Mouse (Mus musculus): ENCODE data around the gene Ube2i. TPM values are rescaled to one million over a fixed set of nuclear protein-coding genes. Genes with fewer than 3 reads are reported as not detected.

The Ube2i gene
- total RNA-seq, 2 experiments from 2014 or later, result 55.0 to 60.6 TPM

GRCm38 (mm10) chr17:25221821-25222503 is 52.5 kb downstream of the Ube2i start:
- intact Hi-C loops (cut with DNase I), result no loop called here
- no peak for DNase-seq

DNA sequence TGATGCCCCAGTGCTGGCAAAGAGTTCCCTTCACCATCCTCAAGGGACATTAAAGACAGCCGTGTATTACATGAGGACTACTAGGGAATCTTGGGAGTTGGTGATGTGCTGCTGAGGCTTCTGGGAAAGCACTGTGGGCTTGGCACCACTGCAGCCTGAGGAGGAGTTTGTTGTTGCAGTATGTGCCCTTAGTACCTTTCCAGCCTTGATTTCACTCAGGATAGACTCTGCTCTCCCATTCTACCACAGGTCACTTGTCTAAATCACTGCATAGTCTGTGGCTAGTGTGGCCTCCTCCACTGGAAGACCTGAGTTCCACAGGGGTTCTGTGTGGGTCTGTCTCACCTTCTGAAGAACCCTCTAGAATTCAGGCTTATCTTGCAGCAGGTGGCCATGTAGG is 53.7 kb downstream of the Ube2i start:
- DNase-seq, result no peak
- intact Hi-C loops (cut with DNase I), result no loop called here

GRCm38 (mm10) chr17:25219492-25220295 is 54.7 kb downstream of the Ube2i start:
- intact Hi-C loops (cut with DNase I), result no loop called here
- no peak for DNase-seq

GRCm38 (mm10) chr17:25218967-25219366 is 55.5 kb downstream of the Ube2i start:
- intact Hi-C loops (cut with DNase I), result no loop called here

GRCm38 (mm10) chr17:25215431-25215830 is 59.0 kb downstream of the Ube2i start:
- no peak for DNase-seq
- intact Hi-C loops (cut with DNase I), result no loop called here

More at GRCm38 (mm10) chr17:25218967-25219366, 55.5 kb downstream of the Ube2i start:
- DNase-seq, result no peak

Small RNA genes within 50 kb of the gene (microRNA-seq; reads per million reads assigned to microRNA genes)
- gene Mir3547, result 0 reads per million in 2 experiments

Other genes with a start within 250 kb of the Ube2i start
- 10 to 100 TPM; 10.3 to 10.7 TPM for gene Tmem204, start 191.0 kb downstream of the Ube2i start, total RNA-seq (2021)
- 1 to 10 TPM; 4.2 to 6.1 TPM for gene Telo2, start 158.7 kb downstream of the Ube2i start, total RNA-seq (2021)
- gene Ptx4, start 153.9 kb downstream of the Ube2i start, total RNA-seq (2021), result 1 to 10 TPM; 3.7 to 4.3 TPM
- 10 to 100 TPM; 13.7 to 14.9 TPM for gene Clcn7, start 141.2 kb downstream of the Ube2i start, total RNA-seq (2021)
- not detected for gene Ccdc154, start 112.2 kb downstream of the Ube2i start, total RNA-seq (2021)
- gene Gm38655, start 99.2 kb downstream of the Ube2i start, total RNA-seq (2021), result not detected
- gene BC003965, start 90.1 kb downstream of the Ube2i start, total RNA-seq (2021), result 10 to 100 TPM; 12.3 to 13.8 TPM
- 1 to 10 TPM; 4.9 to 5.6 TPM for gene Unkl, start 86.2 kb downstream of the Ube2i start, total RNA-seq (2021)
- gene Gnptg, start 34.5 kb downstream of the Ube2i start, total RNA-seq (2021), result 10 to 100 TPM; 13.8 to 14.1 TPM
- 10 to 100 TPM; 15.8 to 18.4 TPM for gene Tsr3, start 34.5 kb downstream of the Ube2i start, total RNA-seq (2021)
- not detected for gene Baiap3, start 18.3 kb downstream of the Ube2i start, total RNA-seq (2021)
- gene Prss34, start 23.8 kb upstream of the Ube2i start, total RNA-seq (2021), result under 1 TPM; 0.20 to 0.36 TPM
- not detected for gene Prss28, start 34.0 kb upstream of the Ube2i start, total RNA-seq (2021)
- not detected for gene Prss29, start 44.0 kb upstream of the Ube2i start, total RNA-seq (2021)
- 1 to 10 TPM; 1.1 to 1.3 TPM for gene Tpsab1, start 70.9 kb upstream of the Ube2i start, total RNA-seq (2021)
- 1 to 10 TPM; 2.7 to 3.5 TPM for gene Tpsb2, start 91.7 kb upstream of the Ube2i start, total RNA-seq (2021)
- under 1 TPM in 1 of 2 experiments, not detected in 1; 0.26 TPM for gene Tpsg1, start 94.7 kb upstream of the Ube2i start, total RNA-seq (2021)
- gene Cacna1h, start 159.2 kb upstream of the Ube2i start, total RNA-seq (2021), result 1 to 10 TPM in 1 of 2 experiments, under 1 TPM in 1; 0.94 to 1.2 TPM
- not detected for gene Tekt4, start 180.0 kb upstream of the Ube2i start, total RNA-seq (2021)
- gene Sstr5, start 222.7 kb upstream of the Ube2i start, total RNA-seq (2021), result not detected

Data from gastrocnemius, postnatal 36 days (tissue).